Mouse (Mus musculus) subcutaneous adipose tissue, adult 2 months (tissue): ENCODE results near the gene Caln1. TPM values are rescaled to one million over a fixed set of nuclear protein-coding genes. Genes with fewer than 3 reads are reported as not detected.

Source experiments
- polyA plus RNA-seq: library from polyadenylated mRNA; depleted of rRNA; stranded (reverse); fragments of >200 nt; gene quantifications from 2 replicates; pipeline ENCODE4 v1.2.3, GENCODE M21; 2012; ENCODE audit warnings: low replicate concordance; rRNA removed

The Caln1 gene
- not detected in 2 replicates for polyA plus RNA-seq

DNA sequence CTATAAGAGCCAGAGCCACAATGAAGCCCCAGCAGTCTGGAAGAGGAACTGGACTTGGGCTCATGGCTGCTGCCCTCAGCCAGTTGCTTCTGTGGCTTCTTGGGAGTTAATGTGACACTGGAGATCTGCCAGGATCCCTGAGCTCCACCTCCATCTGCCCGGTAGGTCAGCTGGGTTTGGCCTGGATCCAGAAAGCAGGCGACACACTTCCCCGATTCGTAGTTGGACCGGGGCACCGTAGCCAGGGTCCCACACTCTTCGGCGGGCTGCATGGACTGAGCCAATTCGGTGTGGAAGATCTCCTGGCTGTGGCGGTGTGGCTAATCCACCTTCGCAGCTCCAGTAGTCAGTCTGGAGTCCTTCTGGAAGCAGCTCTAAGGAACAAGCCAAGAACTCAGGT, at the start of gene Caln1:
TSS of gene Caln1 (plus strand) at position 219 of the 400 bp plus-strand sequence.

DNA sequence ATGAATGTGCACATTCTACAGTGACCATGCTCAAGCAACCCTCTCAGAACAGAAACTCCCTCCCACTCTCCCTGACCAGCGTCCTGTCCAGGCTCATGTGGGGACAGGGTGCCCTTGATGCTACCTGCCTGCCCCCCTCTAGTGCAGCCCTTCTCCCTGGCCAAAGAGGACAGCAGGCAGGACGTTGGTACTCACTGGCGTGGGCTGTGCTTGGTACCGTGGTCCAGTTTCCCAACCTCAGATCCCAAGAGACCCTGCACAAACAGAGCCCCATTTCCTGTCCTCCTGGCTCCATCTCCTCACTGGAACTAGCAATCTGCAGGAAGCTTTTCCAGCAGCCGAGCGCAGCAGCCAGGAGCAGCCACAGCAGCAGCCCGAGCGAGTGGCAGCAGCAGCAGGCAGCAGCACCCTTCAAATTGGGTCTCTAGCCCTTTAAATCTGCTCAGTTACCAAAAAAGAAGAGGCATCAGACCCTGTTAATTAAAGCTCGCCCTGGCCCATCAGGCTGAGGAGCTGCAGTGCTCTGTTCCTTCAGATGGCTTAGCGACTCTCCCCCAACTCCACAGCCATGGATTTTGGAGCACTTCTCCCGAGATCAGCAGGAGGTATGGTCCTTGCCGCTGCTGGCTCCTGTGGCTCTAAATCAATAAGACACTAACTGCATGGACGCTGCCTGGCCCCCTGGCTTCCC, 15.1 kb downstream of the Caln1 start, which contains the start of gene A330070K13Rik:
TSS of gene A330070K13Rik (minus strand) at position 410 of the 691 bp plus-strand sequence.

Other genes with a start within 250 kb of the Caln1 start
- 5.2 and 5.5 TPM in 2 replicates for gene Kctd7, start 224.6 kb upstream of the Caln1 start, polyA plus RNA-seq
- 19.3 and 23.3 TPM in 2 replicates for gene Rabgef1, start 197.7 kb upstream of the Caln1 start, polyA plus RNA-seq
- 32.6 and 38.3 TPM in 2 replicates for gene Tmem248, start 152.4 kb upstream of the Caln1 start, polyA plus RNA-seq
- 28.0 and 41.8 TPM in 2 replicates for gene Sbds, start 113.9 kb upstream of the Caln1 start, polyA plus RNA-seq
- 14.2 and 15.4 TPM in 2 replicates for gene Tyw1, start 113.8 kb upstream of the Caln1 start, polyA plus RNA-seq
- not detected in 2 replicates for gene A330070K13Rik, start 15.2 kb downstream of the Caln1 start, polyA plus RNA-seq